Mouse (Mus musculus) kidney, postnatal 0 days (tissue): Measurements from ENCODE around the gene Trim38. TPM values are rescaled to one million over a fixed set of nuclear protein-coding genes. Genes with fewer than 3 reads are reported as not detected.
A peak's percentile ranks its signal among the peaks of the same experiment; 100 is the strongest.
"Not testable (repeated sequence)": the region's sequence is repeated elsewhere in the genome, so short reads cannot be mapped to it uniquely, and the experiment has no call there.

Experiments used
- ATAC-seq: fragments of 200-750 bp; cut with Nextera tagmentation; replicated peaks from 2 replicates; pipeline ENCODE4 v1.8.0; 2017; ENCODE audit warnings: low read depth, moderate number of reproducible peaks, moderate TSS enrichment, moderate library complexity; ENCODE audit not compliant: low FRiP score
- DNase-seq: peaks from one replicate; pipeline ENCODE4 v3.0.0-alpha.2; 2016; ENCODE audit warnings: low spot score
- H3K27ac ChIP-seq: fragments of 300-500 bp; sonication (generic); 2 replicates; pipeline ENCODE4 v1.5.1; 2014; ENCODE audit warnings: mild to moderate bottlenecking
- H3K27me3 ChIP-seq: fragments of 300-500 bp; sonication (generic); 2 replicates; pipeline ENCODE4 v1.6.1; 2014; ENCODE audit warnings: low read length, mixed read lengths; ENCODE audit not compliant: insufficient read depth
- H3K36me3 ChIP-seq: fragments of 300-500 bp; sonication (generic); 2 replicates; pipeline ENCODE4 v1.6.1; 2014; ENCODE audit warnings: low read length, mixed read lengths; ENCODE audit not compliant: insufficient read depth
- H3K4me1 ChIP-seq: fragments of 300-500 bp; sonication (generic); replicated peaks from 2 replicates; pipeline ENCODE4 v1.6.1; 2014; ENCODE audit warnings: antibody characterized with exemption, low read length, mixed read lengths; ENCODE audit not compliant: insufficient read depth
- H3K4me2 ChIP-seq: fragments of 300-500 bp; sonication (generic); 2 replicates; pipeline ENCODE4 v1.6.1; 2014; ENCODE audit warnings: mild to moderate bottlenecking, low read length, moderate library complexity, mixed read lengths
- H3K4me3 ChIP-seq: fragments of 300-500 bp; sonication (generic); replicated peaks from 2 replicates; pipeline ENCODE4 v1.5.1; 2014; ENCODE audit warnings: low read depth, low read length
- H3K9ac ChIP-seq: fragments of 300-500 bp; sonication (generic); 2 replicates; pipeline ENCODE4 v1.6.1; 2014; ENCODE audit warnings: low read depth, low read length
- H3K9me3 ChIP-seq: fragments of 300-500 bp; sonication (generic); replicated peaks from 2 replicates; pipeline ENCODE4 v1.6.1; 2016; ENCODE audit warnings: low read length, inconsistent platforms, mixed read lengths
- CTCF ChIP-seq: IDR thresholded peaks from 2 replicates; pipeline ENCODE4 v1.5.1; 2016; ENCODE audit warnings: antibody characterized with exemption, low read depth, mild to moderate bottlenecking, moderate library complexity
- WGBS: fragments of 180-500 bp; shearing (Covaris S2); extraction: QIAGEN DNeasy Blood & Tissue Kit; methylation state at CpG from one replicate; pipeline ENCODE4 v1.1.7; 2014; 5-methylcytosine and 5-hydroxymethylcytosine counted together
- polyA plus RNA-seq: library from polyadenylated mRNA; unstranded; fragments of >200 nt; fragmentation: Nextera tagmentation; extraction: Ambion mirVana; gene quantifications from 2 replicates; pipeline ENCODE4 v1.2.1, GENCODE M21; 2015

Gene Trim38
- polyA plus RNA-seq, 1 experiment from 2014 or later = not detected

GRCm38 (mm10) chr13:23745381-23746161, 24.1 kb upstream of the Trim38 start, which contains the start of gene Hist1h3c:
TSS of gene Hist1h3c (minus strand) at chr13:23745602.
- H3K27me3 ChIP-seq = no peaks in the 10 kb centered on the region
- no peaks in the 10 kb centered on the region for H3K36me3 ChIP-seq
- no peaks in the 10 kb centered on the region for H3K9me3 ChIP-seq
- peak within 1 kb of the TSS; percentile 32 for H3K4me3 ChIP-seq
- peak within 1 kb of the TSS; percentile 60 for H3K4me2 ChIP-seq
- peak within 1 kb of the TSS; percentile 54 for H3K9ac ChIP-seq
- ATAC-seq (peak; percentile 61), DNase-seq (peak; percentile 98)
- no peak for TF ChIP-seq CTCF
- 1% methylated on average over 22 of the region's 28 CpGs for WGBS
- H3K27ac ChIP-seq = peak within 1 kb of the TSS; percentile 96
- H3K4me1 ChIP-seq = peaks cover 11% of the 10 kb centered on the region

- H3K9me3 ChIP-seq, H3K27me3 ChIP-seq, H3K36me3 ChIP-seq: not testable (repeated sequence)
- ATAC-seq (peak; percentile 86), DNase-seq (peak; percentile 99)
- Histone ChIP-seq H3K9ac (peak within 1 kb of the TSS; percentile 54), H3K4me2 (peak within 1 kb of the TSS; percentile 60), H3K4me1 (peaks cover 11% of the 10 kb centered on the region), H3K4me3 (peak within 1 kb of the TSS; percentile 32), H3K27ac (peak within 1 kb of the TSS; percentile 96)
- 0 out of 2 replicates have a peak, but pooled peaks have one; percentile 4 for TF ChIP-seq CTCF
- WGBS = 0% methylated on average over 37 of the region's 58 CpGs
These were observed 23.3 kb upstream of the Trim38 start, which contains the start of gene Hist1h2bb for GRCm38 (mm10) chr13:23746201-23747080. TSS of gene Hist1h2bb (plus strand) at chr13:23746734.

- TF ChIP-seq CTCF = no peak
- ATAC-seq (peak; percentile 2; the same call in 1 of the 2 replicates), DNase-seq (peak; percentile 39)
- H3K4me1 ChIP-seq = peaks cover 11% of the 10 kb centered on the region
- peak overlapping the region; percentile 60 for H3K4me2 ChIP-seq
- peak overlapping the region; percentile 49 for H3K9ac ChIP-seq
- H3K27me3 ChIP-seq = no peaks in the 10 kb centered on the region
- H3K4me3 ChIP-seq = peak overlapping the region; percentile 32
- peak overlapping the region; percentile 96 for H3K27ac ChIP-seq
- 4% methylated on average over 10 of the region's 13 CpGs for WGBS
- no peaks in the 10 kb centered on the region for H3K9me3 ChIP-seq
- no peaks in the 10 kb centered on the region for H3K36me3 ChIP-seq
These were observed 22.4 kb upstream of the Trim38 start for GRCm38 (mm10) chr13:23747081-23747891.

- H3K4me1 ChIP-seq = peaks cover 11% of the 10 kb centered on the region
- peak overlapping the region; percentile 18; the same call in 1 of the 2 replicates for H3K9ac ChIP-seq
- DNase-seq (no peak), ATAC-seq (no peak)
- H3K27me3 ChIP-seq = no peaks in the 10 kb centered on the region
- TF ChIP-seq CTCF = no peak
- no peak overlapping the region for H3K4me3 ChIP-seq
- H3K9me3 ChIP-seq = no peaks in the 10 kb centered on the region
- no peaks in the 10 kb centered on the region for H3K36me3 ChIP-seq
- H3K27ac ChIP-seq = peak overlapping the region; percentile 55; the same call in 1 of the 2 replicates
- H3K4me2 ChIP-seq = peak overlapping the region; percentile 19; the same call in 1 of the 2 replicates
- 11% methylated on average over 4 of the region's 4 CpGs for WGBS
These were observed 21.8 kb upstream of the Trim38 start for GRCm38 (mm10) chr13:23747892-23748288.

GRCm38 (mm10) chr13:23749563-23750121, 20.1 kb upstream of the Trim38 start:
- Histone ChIP-seq H3K9me3 (no peaks in the 10 kb centered on the region), H3K27me3 (no peaks in the 10 kb centered on the region), H3K9ac (no peak overlapping the region), H3K36me3 (no peaks in the 10 kb centered on the region), H3K4me1 (peaks cover 11% of the 10 kb centered on the region), H3K27ac (no peak overlapping the region), H3K4me2 (no peak overlapping the region), H3K4me3 (no peak overlapping the region)
- no peak for TF ChIP-seq CTCF
- DNase-seq = no peak
- no peak for ATAC-seq
- WGBS = 88% methylated on average over 5 of the region's 5 CpGs
